Mouse (Mus musculus) MEL (cell line): ENCODE measurements at regions not wholly inside any gene's neighbourhood (a gene's known extent, or its start where the extent isn't known, plus 50 kb on each side); places are given as distances from the start of the nearest gene placed in this dataset.

Experiments used
- DNase-seq: peaks from one replicate; pipeline ENCODE4 v3.0.0; 2011; ENCODE audit warnings: low read depth, low spot score
- H3K27ac ChIP-seq: 2 replicates; pipeline ENCODE4 v1.5.1; 2012; ENCODE audit warnings: low read depth, mild to moderate bottlenecking, control low read depth, low read length, moderate library complexity; ENCODE audit not compliant: control insufficient read depth
- H3K27me3 ChIP-seq, 2 experiments: fragments of 150-350 bp in 1 of 2; sonication (generic) in 1 of 2; 2 replicates each; pipeline ENCODE4 v1.6.1; 2012; ENCODE audit warnings: low read length in 2 of 2, mild to moderate bottlenecking in 2 of 2, improper control_type of control experiment in 1 of 2, moderate library complexity in 1 of 2; ENCODE audit not compliant: insufficient read depth in 2 of 2, control insufficient read depth in 1 of 2
- H3K36me3 ChIP-seq, 2 experiments: 2 replicates each; pipeline ENCODE4 v1.6.1; 2012 to 2014; ENCODE audit warnings: low read length in 2 of 2, improper control_type of control experiment in 1 of 2, inconsistent platforms in 1 of 2, mild to moderate bottlenecking in 1 of 2; ENCODE audit not compliant: insufficient read depth in 2 of 2, control insufficient read depth in 1 of 2
- H3K4me1 ChIP-seq, 2 experiments: fragments of 150-350 bp in 1 of 2; sonication (generic) in 1 of 2; 2 replicates each; pipeline ENCODE4 v1.6.1; 2012; ENCODE audit warnings: low read length in 2 of 2, improper control_type of control experiment in 1 of 2, mild to moderate bottlenecking in 1 of 2; ENCODE audit not compliant: insufficient read depth in 2 of 2, control insufficient read depth in 1 of 2
- H3K4me3 ChIP-seq, 2 experiments: fragments of 150-350 bp in 1 of 2; sonication (generic) in 1 of 2; 2 replicates each; pipeline ENCODE4 v1.5.1; 2012; ENCODE audit warnings: low read depth in 2 of 2, low read length in 2 of 2, mild to moderate bottlenecking in 2 of 2, moderate library complexity in 2 of 2, control low read depth in 1 of 2, improper control_type of control experiment in 1 of 2; ENCODE audit not compliant: control insufficient read depth in 1 of 2, insufficient read depth in 1 of 2
- H3K79me2 ChIP-seq: 2 replicates; pipeline ENCODE4 v1.6.1; 2012; ENCODE audit warnings: mild to moderate bottlenecking, low read length, moderate library complexity; ENCODE audit not compliant: control insufficient read depth, poor library complexity, insufficient read depth
- H3K9ac ChIP-seq: 2 replicates; pipeline ENCODE4 v1.6.1; 2012; ENCODE audit warnings: low read depth, mild to moderate bottlenecking, control low read depth, low read length, moderate library complexity; ENCODE audit not compliant: control insufficient read depth, poor library complexity, severe bottlenecking
- H3K9me3 ChIP-seq: fragments of 150-350 bp; sonication (generic); replicated peaks from 2 replicates; pipeline ENCODE4 v1.6.1; 2012; ENCODE audit warnings: mild to moderate bottlenecking, low read length, improper control_type of control experiment, moderate library complexity; ENCODE audit not compliant: insufficient read depth
- BHLHE40 ChIP-seq: IDR thresholded peaks from 2 replicates; pipeline ENCODE4 v1.6.1; 2012; ENCODE audit warnings: low read depth, mild to moderate bottlenecking, inconsistent platforms, low read length, improper control_type of control experiment, borderline replicate concordance
- EP300 ChIP-seq, 2 experiments: IDR thresholded peaks; 2 replicates each; pipeline ENCODE4 v1.6.1; 2011; ENCODE audit warnings: improper control_type of control experiment in 2 of 2, low read length in 2 of 2, low read depth in 1 of 2, mild to moderate bottlenecking in 1 of 2
- GATA1 ChIP-seq: IDR thresholded peaks from 2 replicates; pipeline ENCODE4 v1.6.1; 2011; ENCODE audit warnings: low read depth, low read length, improper control_type of control experiment
- MAFK ChIP-seq: IDR thresholded peaks from 2 replicates; pipeline ENCODE4 v1.6.1; 2011; ENCODE audit warnings: low read depth, mild to moderate bottlenecking, low read length, improper control_type of control experiment, borderline replicate concordance
- MEF2A ChIP-seq: IDR thresholded peaks from 2 replicates; pipeline ENCODE4 v1.6.1; 2014; ENCODE audit warnings: low read depth, mild to moderate bottlenecking, inconsistent platforms, low read length, improper control_type of control experiment; ENCODE audit not compliant: poor library complexity, insufficient replicate concordance, severe bottlenecking; ENCODE audit errors: extremely low read depth
- MYC ChIP-seq: IDR thresholded peaks from 2 replicates; pipeline ENCODE4 v1.6.1; 2011; ENCODE audit warnings: low read depth, mild to moderate bottlenecking, low read length, improper control_type of control experiment, moderate library complexity
- NRF1 ChIP-seq: IDR thresholded peaks from 2 replicates; pipeline ENCODE4 v1.6.1; 2014; ENCODE audit warnings: low read depth, mild to moderate bottlenecking, inconsistent platforms, low read length, improper control_type of control experiment, moderate library complexity; ENCODE audit not compliant: poor library complexity, insufficient read depth, severe bottlenecking
- POLR2A ChIP-seq, 2 experiments: IDR thresholded peaks; 2 replicates each; pipeline ENCODE4 v1.6.1; 2011 to 2012; ENCODE audit warnings: low read length in 2 of 2, mild to moderate bottlenecking in 2 of 2, control low read depth in 1 of 2, improper control_type of control experiment in 1 of 2, low read depth in 1 of 2, moderate library complexity in 1 of 2; ENCODE audit not compliant: control insufficient read depth in 1 of 2, insufficient read depth in 1 of 2, poor library complexity in 1 of 2
- POLR2AphosphoS5 ChIP-seq: IDR thresholded peaks from 2 replicates; pipeline ENCODE4 v1.6.1; 2012; ENCODE audit warnings: low read depth, borderline replicate concordance, mild to moderate bottlenecking, inconsistent platforms, low read length, moderate library complexity, mixed read lengths
- RAD21 ChIP-seq: IDR thresholded peaks from 2 replicates; pipeline ENCODE4 v1.6.1; 2011; ENCODE audit warnings: mild to moderate bottlenecking, low read depth, low read length, improper control_type of control experiment
- SMC3 ChIP-seq: IDR thresholded peaks from 2 replicates; pipeline ENCODE4 v1.6.1; 2011; ENCODE audit warnings: low read depth, low read length, improper control_type of control experiment
- TAL1 ChIP-seq: IDR thresholded peaks from 2 replicates; pipeline ENCODE4 v1.6.1; 2012; ENCODE audit warnings: mild to moderate bottlenecking, inconsistent platforms, low read length, moderate library complexity, mixed read lengths
- TBP ChIP-seq: IDR thresholded peaks from 2 replicates; pipeline ENCODE4 v1.8.0; 2011; ENCODE audit warnings: low read depth, low read length, improper control_type of control experiment
- UBTF ChIP-seq: IDR thresholded peaks from 2 replicates; pipeline ENCODE4 v1.6.1; 2012; ENCODE audit warnings: low read depth, mild to moderate bottlenecking, inconsistent platforms, low read length, improper control_type of control experiment, moderate library complexity, borderline replicate concordance; ENCODE audit not compliant: insufficient read depth
- USF1 ChIP-seq: IDR thresholded peaks from 2 replicates; pipeline ENCODE4 v1.6.1; 2014; ENCODE audit warnings: low read depth, mild to moderate bottlenecking, inconsistent platforms, low read length, improper control_type of control experiment, moderate library complexity
- ZC3H11A ChIP-seq: IDR thresholded peaks from 2 replicates; pipeline ENCODE4 v1.6.1; 2012; ENCODE audit warnings: low read depth, mild to moderate bottlenecking, inconsistent platforms, low read length, improper control_type of control experiment
- ZMIZ1 ChIP-seq: IDR thresholded peaks from 2 replicates; pipeline ENCODE4 v1.6.1; 2012; ENCODE audit warnings: low read depth, mild to moderate bottlenecking, inconsistent platforms, low read length, improper control_type of control experiment, moderate library complexity
- ZNF384 ChIP-seq: IDR thresholded peaks from 2 replicates; pipeline ENCODE4 v1.6.1; 2012; ENCODE audit warnings: low read depth, mild to moderate bottlenecking, inconsistent platforms, low read length, improper control_type of control experiment

- H3K27me3 ChIP-seq = no peaks in the 10 kb centered on the region
- peaks cover 5 to 17% of the 10 kb centered on the region in 2 experiments; a peak in 3 of 4 replicates for H3K4me1 ChIP-seq
- no peak overlapping the region for H3K27ac ChIP-seq
- no peaks in the 10 kb centered on the region for H3K9me3 ChIP-seq
- DNase-seq = peak; percentile 50
- peaks cover 0 to 6% of the 10 kb centered on the region in 2 experiments; a peak in 1 of 4 replicates for H3K36me3 ChIP-seq
- no peak for TF ChIP-seq UBTF
- no peak for TF ChIP-seq MEF2A
- TF ChIP-seq BHLHE40 = no peak
- TF ChIP-seq MAFK = no peak
- TF ChIP-seq ZC3H11A = no peak
- no peak for TF ChIP-seq ZNF384
- TF ChIP-seq TBP = no peak
- no peak for TF ChIP-seq POLR2A (IDR thresholded peaks at IDR 0.05; ENCODE audit: control insufficient read depth in 1 of 2, insufficient read depth in 1 of 2, low read depth in 1 of 2, low read length in 2 of 2, poor library complexity in 1 of 2)
- no peak for TF ChIP-seq POLR2AphosphoS5
- TF ChIP-seq ZMIZ1 = no peak
- no peak for TF ChIP-seq GATA1
- no peak for TF ChIP-seq MYC
- no peak for TF ChIP-seq EP300 (IDR thresholded peaks at IDR 0.05; ENCODE audit: low read depth in 1 of 2, low read length in 2 of 2)
- H3K9ac ChIP-seq = no peak overlapping the region
- no peaks in the 10 kb centered on the region; the same call in 1 of the 2 replicates for H3K79me2 ChIP-seq
- H3K4me3 ChIP-seq = no peak overlapping the region
Observed at GRCm38 (mm10) chr11:114443444-114443843, 224.9 kb upstream of the Rpl38 start.

- Histone ChIP-seq H3K36me3 (peaks cover 0 to 8% of the 10 kb centered on the region in 2 experiments; a peak in 2 of 4 replicates), H3K4me1 (peaks cover 6 to 15% of the 10 kb centered on the region in 2 experiments), H3K27me3 (no peaks in the 10 kb centered on the region), H3K9me3 (no peaks in the 10 kb centered on the region), H3K27ac (no peak overlapping the region), H3K79me2 (no peaks in the 10 kb centered on the region), H3K4me3 (no peak overlapping the region), H3K9ac (no peak overlapping the region)
- DNase-seq = no peak
- no peak for TF ChIP-seq USF1
- TF ChIP-seq GATA1 = no peak
- no peak for TF ChIP-seq UBTF
- TF ChIP-seq SMC3 = no peak
- TF ChIP-seq TAL1 = no peak
- TF ChIP-seq ZNF384 = no peak
- no peak for TF ChIP-seq BHLHE40
- no peak for TF ChIP-seq NRF1
- no peak for TF ChIP-seq RAD21
Observed at GRCm38 (mm10) chr11:114439314-114439713, 229.0 kb upstream of the Rpl38 start.
